Mouse (Mus musculus) MEL (cell line): ENCODE results near the gene Plcxd1. TPM values are rescaled to one million over a fixed set of nuclear protein-coding genes. Genes with fewer than 3 reads are reported as not detected.
"Not testable (repeated sequence)": the region's sequence is repeated elsewhere in the genome, so short reads cannot be mapped to it uniquely, and the experiment has no call there.

Experiments
- DNase-seq: peaks from one replicate; pipeline ENCODE4 v3.0.0; 2011; ENCODE audit warnings: low read depth, low spot score
- H3K27ac ChIP-seq: 2 replicates; pipeline ENCODE4 v1.5.1; 2012; ENCODE audit warnings: low read depth, mild to moderate bottlenecking, control low read depth, low read length, moderate library complexity; ENCODE audit not compliant: control insufficient read depth
- H3K27me3 ChIP-seq, 2 experiments: fragments of 150-350 bp in 1 of 2; sonication (generic) in 1 of 2; 2 replicates each; pipeline ENCODE4 v1.6.1; 2012; ENCODE audit warnings: low read length in 2 of 2, mild to moderate bottlenecking in 2 of 2, improper control_type of control experiment in 1 of 2, moderate library complexity in 1 of 2; ENCODE audit not compliant: insufficient read depth in 2 of 2, control insufficient read depth in 1 of 2
- H3K36me3 ChIP-seq, 2 experiments: 2 replicates each; pipeline ENCODE4 v1.6.1; 2012 to 2014; ENCODE audit warnings: low read length in 2 of 2, improper control_type of control experiment in 1 of 2, inconsistent platforms in 1 of 2, mild to moderate bottlenecking in 1 of 2; ENCODE audit not compliant: insufficient read depth in 2 of 2, control insufficient read depth in 1 of 2
- H3K4me1 ChIP-seq, 2 experiments: fragments of 150-350 bp in 1 of 2; sonication (generic) in 1 of 2; 2 replicates each; pipeline ENCODE4 v1.6.1; 2012; ENCODE audit warnings: low read length in 2 of 2, improper control_type of control experiment in 1 of 2, mild to moderate bottlenecking in 1 of 2; ENCODE audit not compliant: insufficient read depth in 2 of 2, control insufficient read depth in 1 of 2
- H3K4me3 ChIP-seq, 2 experiments: fragments of 150-350 bp in 1 of 2; sonication (generic) in 1 of 2; 2 replicates each; pipeline ENCODE4 v1.5.1; 2012; ENCODE audit warnings: low read depth in 2 of 2, low read length in 2 of 2, mild to moderate bottlenecking in 2 of 2, moderate library complexity in 2 of 2, control low read depth in 1 of 2, improper control_type of control experiment in 1 of 2; ENCODE audit not compliant: control insufficient read depth in 1 of 2, insufficient read depth in 1 of 2
- H3K79me2 ChIP-seq: 2 replicates; pipeline ENCODE4 v1.6.1; 2012; ENCODE audit warnings: mild to moderate bottlenecking, low read length, moderate library complexity; ENCODE audit not compliant: control insufficient read depth, poor library complexity, insufficient read depth
- H3K9ac ChIP-seq: 2 replicates; pipeline ENCODE4 v1.6.1; 2012; ENCODE audit warnings: low read depth, mild to moderate bottlenecking, control low read depth, low read length, moderate library complexity; ENCODE audit not compliant: control insufficient read depth, poor library complexity, severe bottlenecking
- H3K9me3 ChIP-seq: fragments of 150-350 bp; sonication (generic); replicated peaks from 2 replicates; pipeline ENCODE4 v1.6.1; 2012; ENCODE audit warnings: mild to moderate bottlenecking, low read length, improper control_type of control experiment, moderate library complexity; ENCODE audit not compliant: insufficient read depth
- CTCF ChIP-seq, 3 experiments: IDR thresholded peaks in 2 of 3; conservative IDR thresholded peaks in 1 of 3; 2 replicates each; pipeline ENCODE4 v1.5.1; 2011 to 2012; ENCODE audit warnings: low read length in 3 of 3, low read depth in 2 of 3, mild to moderate bottlenecking in 2 of 3, improper control_type of control experiment in 1 of 3, inconsistent platforms in 1 of 3, mixed read lengths in 1 of 3, moderate library complexity in 1 of 3; ENCODE audit not compliant: control insufficient read depth in 1 of 3, insufficient read depth in 1 of 3, poor library complexity in 1 of 3, severe bottlenecking in 1 of 3
- ELF1 ChIP-seq: IDR thresholded peaks from 2 replicates; pipeline ENCODE4 v1.6.1; 2014; ENCODE audit warnings: low read depth, mild to moderate bottlenecking, inconsistent platforms, low read length, improper control_type of control experiment, moderate library complexity
- HCFC1 ChIP-seq: IDR thresholded peaks from 2 replicates; pipeline ENCODE4 v1.6.1; 2012; ENCODE audit warnings: low read depth, mild to moderate bottlenecking, inconsistent platforms, low read length, improper control_type of control experiment, moderate library complexity
- MAX ChIP-seq: IDR thresholded peaks from 2 replicates; pipeline ENCODE4 v1.6.1; 2011; ENCODE audit warnings: low read length, improper control_type of control experiment
- MXI1 ChIP-seq: IDR thresholded peaks from 2 replicates; pipeline ENCODE4 v1.6.1; 2011; ENCODE audit warnings: mild to moderate bottlenecking, low read depth, low read length, improper control_type of control experiment
- NELFE ChIP-seq: IDR thresholded peaks from 2 replicates; pipeline ENCODE4 v1.6.1; 2011; ENCODE audit warnings: low read depth, low read length, improper control_type of control experiment
- NRF1 ChIP-seq: IDR thresholded peaks from 2 replicates; pipeline ENCODE4 v1.6.1; 2014; ENCODE audit warnings: low read depth, mild to moderate bottlenecking, inconsistent platforms, low read length, improper control_type of control experiment, moderate library complexity; ENCODE audit not compliant: poor library complexity, insufficient read depth, severe bottlenecking
- POLR2A ChIP-seq, 2 experiments: IDR thresholded peaks; 2 replicates each; pipeline ENCODE4 v1.6.1; 2011 to 2012; ENCODE audit warnings: low read length in 2 of 2, mild to moderate bottlenecking in 2 of 2, control low read depth in 1 of 2, improper control_type of control experiment in 1 of 2, low read depth in 1 of 2, moderate library complexity in 1 of 2; ENCODE audit not compliant: control insufficient read depth in 1 of 2, insufficient read depth in 1 of 2, poor library complexity in 1 of 2
- POLR2AphosphoS2 ChIP-seq: IDR thresholded peaks from 2 replicates; pipeline ENCODE4 v1.6.1; 2011; ENCODE audit warnings: low read length, improper control_type of control experiment
- POLR2AphosphoS5 ChIP-seq: IDR thresholded peaks from 2 replicates; pipeline ENCODE4 v1.6.1; 2012; ENCODE audit warnings: low read depth, borderline replicate concordance, mild to moderate bottlenecking, inconsistent platforms, low read length, moderate library complexity, mixed read lengths
- SIN3A ChIP-seq: IDR thresholded peaks from 2 replicates; pipeline ENCODE4 v1.6.1; 2012; ENCODE audit warnings: low read length, improper control_type of control experiment, inconsistent platforms
- TBP ChIP-seq: IDR thresholded peaks from 2 replicates; pipeline ENCODE4 v1.8.0; 2011; ENCODE audit warnings: low read depth, low read length, improper control_type of control experiment
- USF2 ChIP-seq, 2 experiments: IDR thresholded peaks; 2 replicates each; pipeline ENCODE4 v1.6.1; 2011 to 2012; ENCODE audit warnings: improper control_type of control experiment in 2 of 2, low read length in 2 of 2, borderline replicate concordance in 1 of 2, inconsistent platforms in 1 of 2, low read depth in 1 of 2, mild to moderate bottlenecking in 1 of 2; ENCODE audit not compliant: insufficient read depth in 1 of 2
- ZKSCAN1 ChIP-seq: IDR thresholded peaks from 2 replicates; pipeline ENCODE4 v1.6.1; 2012; ENCODE audit warnings: low read depth, mild to moderate bottlenecking, inconsistent platforms, low read length, improper control_type of control experiment, moderate library complexity
- ZMIZ1 ChIP-seq: IDR thresholded peaks from 2 replicates; pipeline ENCODE4 v1.6.1; 2012; ENCODE audit warnings: low read depth, mild to moderate bottlenecking, inconsistent platforms, low read length, improper control_type of control experiment, moderate library complexity
- polyA plus RNA-seq, 2 experiments: library from polyadenylated mRNA; stranded (reverse) in 1 of 2; unstranded in 1 of 2; fragments of >175 nt in 1 of 2; fragments of >200 nt in 1 of 2; gene quantifications; 2 replicates each; pipeline versions ENCODE4 v1.2.1 to v1.2.4; 2012; ENCODE audit warnings: low replicate concordance in 2 of 2, low read depth in 1 of 2; ENCODE audit not compliant: insufficient read length in 2 of 2, insufficient read depth in 1 of 2, missing spikeins in 1 of 2
- total RNA-seq: library from RNA; depleted of rRNA; stranded (reverse); fragments of 300-350 nt; gene quantifications from 2 replicates; pipeline ENCODE4 v1.2.3, GENCODE M21; 2012; rRNA removed

Gene Plcxd1
- total RNA-seq (0.46 and 0.77 TPM in 2 replicates), polyA plus RNA-seq (1 to 10 TPM in 1 of 2 experiments, not detected in 1; 2.5 TPM)

GRCm38 (mm10) chr5:110099656-110100580, at the start of gene Plcxd1:
Gene Plcxd1 (plus strand): TSS chr5:110099969.
- Histone ChIP-seq H3K4me1 (peaks cover 1 to 5% of the 10 kb centered on the region in 2 experiments; a peak in 1 of 4 replicates), H3K9me3 (no peaks in the 10 kb centered on the region), H3K27me3 (no peaks in the 10 kb centered on the region), H3K4me3 (no peak within 1 kb of the TSS), H3K27ac (no peak within 1 kb of the TSS), H3K9ac (no peak within 1 kb of the TSS), H3K79me2 (no peaks in the 10 kb centered on the region), H3K36me3 (peaks cover 0 to 2% of the 10 kb centered on the region in 2 experiments; a peak in 1 of 4 replicates)
- no peak for DNase-seq
- TF ChIP-seq ZKSCAN1 (peak; percentile 56; the same call in 1 of the 2 replicates), USF2 (IDR thresholded peaks at IDR 0.05; ENCODE audit: borderline replicate concordance in 1 of 2, insufficient read depth in 1 of 2, low read depth in 1 of 2, low read length in 2 of 2) (no peak)

- H3K4me1 ChIP-seq: no peaks in the 10 kb centered on the region
- DNase-seq: peak; percentile 95
- TF ChIP-seq POLR2AphosphoS5: no peak
- peak; percentile 66 for TF ChIP-seq HCFC1
- peak; percentile 32; the same call in 1 of the 2 replicates for TF ChIP-seq NRF1
- peak; percentile 64; the same call in 1 of the 2 replicates for TF ChIP-seq NELFE
- TF ChIP-seq POLR2AphosphoS2: peak; percentile 54; the same call in 1 of the 2 replicates
- no peak for TF ChIP-seq MAX
- TF ChIP-seq TBP: peak; percentile 59; the same call in 1 of the 2 replicates
- peak; percentile 80 for TF ChIP-seq ELF1
- no peak for TF ChIP-seq CTCF (IDR thresholded peaks at IDR 0.05 in 2 of 3, conservative IDR thresholded peaks at IDR 0.05 in 1 of 3; ENCODE audit: control insufficient read depth in 1 of 3, insufficient read depth in 1 of 3, low read depth in 2 of 3, low read length in 3 of 3, poor library complexity in 1 of 3, severe bottlenecking in 1 of 3)
- TF ChIP-seq ZMIZ1: peak; percentile 62; the same call in 1 of the 2 replicates
- peak in 1 of 2 experiments; percentile 75; a peak in 2 of 4 replicates for TF ChIP-seq POLR2A (IDR thresholded peaks at IDR 0.05; ENCODE audit: control insufficient read depth in 1 of 2, insufficient read depth in 1 of 2, low read depth in 1 of 2, low read length in 2 of 2, poor library complexity in 1 of 2)
- TF ChIP-seq MXI1: 0 out of 2 replicates have a peak, but pooled peaks have one; percentile 33
- TF ChIP-seq SIN3A: peak; percentile 59
- H3K36me3 ChIP-seq: no peaks in the 10 kb centered on the region
- no peaks in the 10 kb centered on the region; the same call in 1 of the 2 replicates for H3K79me2 ChIP-seq
- H3K27ac ChIP-seq: peak overlapping the region; percentile 87
- H3K27me3 ChIP-seq: no peaks in the 10 kb centered on the region
- H3K4me3 ChIP-seq: peak overlapping the region; percentile 77 to 84
- no peaks in the 10 kb centered on the region for H3K9me3 ChIP-seq
- H3K9ac ChIP-seq: peak overlapping the region; percentile 78
Measured at GRCm38 (mm10) chr5:110057637-110058408, 41.9 kb upstream of the Plcxd1 start.

GRCm38 (mm10) chr5:110072413-110072812, 27.4 kb upstream of the Plcxd1 start, which contains the start of gene Gm17655:
Gene Gm17655 (minus strand): TSS chr5:110072513.
- H3K9ac ChIP-seq, H3K4me1 ChIP-seq, H3K79me2 ChIP-seq, H3K36me3 ChIP-seq, DNase-seq, H3K27ac ChIP-seq, H3K4me3 ChIP-seq, H3K9me3 ChIP-seq, H3K27me3 ChIP-seq: not testable (repeated sequence)
